Mouse (Mus musculus): ENCODE measurements around the gene Btbd35f6.
"Not testable (repeated sequence)": the region's sequence is repeated elsewhere in the genome, so short reads cannot be mapped to it uniquely, and the experiment has no call there.

The Btbd35f6 gene

GRCm38 (mm10) chrX:33956440-33956839 lies at the start of gene Btbd35f6:
TSS of gene Btbd35f6 (minus strand) at chrX:33956540.
- DNase-seq (ENCODE audit: low read depth, low spot score): not testable (repeated sequence)

DNA sequence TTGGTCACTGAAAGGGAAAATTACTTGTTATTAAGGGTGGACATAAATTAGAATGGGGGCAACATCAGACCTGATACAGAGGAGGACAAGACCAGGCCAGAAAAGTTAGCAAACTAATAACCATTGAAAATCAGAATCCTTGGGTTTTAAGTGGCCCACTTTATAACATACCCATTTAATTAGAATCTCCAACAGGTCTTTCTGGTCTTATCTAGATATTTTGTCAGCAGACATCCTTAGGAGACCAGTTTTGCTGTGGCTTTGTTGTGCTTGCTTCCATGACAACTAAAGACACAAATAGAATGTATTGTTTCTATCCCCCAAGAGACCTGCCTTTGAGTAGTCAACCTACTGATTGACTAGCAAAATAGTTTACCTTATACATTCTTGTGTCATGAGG lies 30.4 kb upstream of the Btbd35f6 start, which contains the start of gene Gm21870:
TSS of gene Gm21870 (minus strand) at position 101 of the 400 bp plus-strand sequence.
- not testable (repeated sequence) for DNase-seq (ENCODE audit: low read depth, low spot score)

GRCm38 (mm10) chrX:33930216-33930615 lies 26.1 kb downstream of the Btbd35f6 start:
- DNase-seq (ENCODE audit: low read depth, low spot score): not testable (repeated sequence)

DNA sequence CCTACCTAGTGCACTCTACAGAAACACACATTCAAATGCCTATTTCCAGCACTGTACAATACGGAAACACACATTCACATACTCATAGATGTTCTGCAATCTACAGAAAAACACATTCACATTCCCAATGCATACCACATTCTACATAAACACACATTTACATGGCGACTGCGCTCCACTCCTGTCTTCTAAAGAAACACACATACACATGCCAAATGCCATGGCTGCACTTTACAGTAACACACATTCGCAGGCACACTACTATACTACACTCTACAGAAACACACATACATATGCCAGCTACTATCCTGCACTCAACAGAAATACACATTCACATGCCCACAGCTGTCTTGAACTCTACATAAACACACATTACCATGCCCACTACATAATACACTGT lies 28.1 kb downstream of the Btbd35f6 start:
- not testable (repeated sequence) for DNase-seq (ENCODE audit: low read depth, low spot score)

DNA sequence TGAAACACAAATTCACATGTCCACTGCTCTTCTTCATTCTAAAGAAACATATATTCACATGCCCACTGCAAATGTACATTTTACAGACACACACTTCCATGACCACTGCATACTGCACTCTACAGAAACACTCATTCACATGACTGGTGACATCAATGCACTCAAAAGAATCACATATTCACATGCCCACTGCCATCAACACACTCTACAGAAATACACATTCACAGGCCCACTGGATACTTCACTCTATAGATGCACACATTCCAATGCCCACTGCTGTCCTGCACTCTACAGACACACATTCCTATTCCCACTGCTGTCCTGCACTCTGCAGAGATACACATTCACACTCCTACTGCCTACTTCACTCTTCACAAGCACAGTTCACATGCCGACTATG lies 30.0 kb downstream of the Btbd35f6 start:
- DNase-seq (ENCODE audit: low read depth, low spot score): not testable (repeated sequence)

- DNase-seq (ENCODE audit: low read depth, low spot score): not testable (repeated sequence)
Measured at GRCm38 (mm10) chrX:33925420-33925819, 30.9 kb downstream of the Btbd35f6 start.
